8 mouse cellular contexts compared by ENCODE assay signal in genomic region chr14:17661100-17661521, GRCm38 (mm10). TPM values are rescaled to one million over a fixed set of nuclear protein-coding genes. Genes with fewer than 3 reads are reported as not detected.
DNase-seq lines count a peak whose midpoint lies in the region; ATAC-seq lines count a peak whose summit lies in the region.

No protein-coding gene starts in this region.

- no peak for DNase-seq in heart, postnatal 14 days
- peak; percentile 7 for DNase-seq in urinary bladder, postnatal 14 days (ENCODE audit: low spot score)
- no peak for DNase-seq in urinary bladder, adult 18-20 months (ENCODE audit: low spot score in 2 of 2)
- DNase-seq in hindbrain, embryonic 11.5 days (ENCODE audit: low spot score): peak; percentile 52
- DNase-seq in right cerebral cortex, postnatal 10 days (ENCODE audit: low spot score in 2 of 2): peak; percentile 66 to 73

- no peak overlapping the region for H3K27ac ChIP-seq in heart, embryonic 12.5 days (ENCODE audit: poor library complexity, severe bottlenecking)
- H3K27ac ChIP-seq in hindbrain, embryonic 11.5 days (ENCODE audit: low read depth, low read length): no peak overlapping the region
- no peak overlapping the region for H3K27ac ChIP-seq in liver, embryonic 12.5 days

- intact Hi-C loops in heart, postnatal 14 days (cut with DNase I): loop anchor here (5.0 to 10.0 kb wide), 2 partner anchors 81 to 504 kb away; no protein-coding TSS in a partner anchor

- peaks cover 13% of the 10 kb centered on the region for H3K27me3 ChIP-seq in heart, embryonic 12.5 days (replicated peaks)
- peaks cover 6% of the 10 kb centered on the region for H3K27me3 ChIP-seq in hindbrain, embryonic 11.5 days (ENCODE audit: control insufficient read depth, insufficient read depth, low read length)
- H3K27me3 ChIP-seq in liver, embryonic 12.5 days (replicated peaks): peaks cover 53% of the 10 kb centered on the region

- peak overlapping the region; percentile 71 for H3K4me3 ChIP-seq in heart, embryonic 12.5 days
- peak overlapping the region; percentile 70 for H3K4me3 ChIP-seq in hindbrain, embryonic 11.5 days (ENCODE audit: low read depth, low read length)
- peak overlapping the region; percentile 58 for H3K4me3 ChIP-seq in liver, embryonic 12.5 days

- no peaks in the 10 kb centered on the region for H3K36me3 ChIP-seq in heart, embryonic 12.5 days
- H3K36me3 ChIP-seq in hindbrain, embryonic 11.5 days (ENCODE audit: control insufficient read depth, insufficient read depth, low read length): no peaks in the 10 kb centered on the region
- H3K36me3 ChIP-seq in liver, embryonic 12.5 days: no peaks in the 10 kb centered on the region

- peak; percentile 15; the same call in 1 of the 2 replicates for ATAC-seq in heart, embryonic 12.5 days (ENCODE audit: insufficient number of reproducible peaks, low FRiP score)
- peak; percentile 24 for ATAC-seq in hindbrain, embryonic 11.5 days (ENCODE audit: low FRiP score)
- no peak; the same call in 1 of the 2 replicates for ATAC-seq in liver, embryonic 12.5 days
- ATAC-seq in erythroid progenitor cell, adult 5-6 weeks (replicated peaks; ENCODE audit: low FRiP score, poor library complexity, severe bottlenecking): no peak

- 0% methylated on average over 16 of the region's 16 CpGs for WGBS in heart, embryonic 12.5 days
- WGBS in hindbrain, embryonic 11.5 days: 0% methylated on average over 16 of the region's 16 CpGs
- 1% methylated on average over 16 of the region's 16 CpGs for WGBS in liver, embryonic 12.5 days (ENCODE audit: insufficient replicate concordance)

- peak overlapping the region; percentile 100 for H3K4me2 ChIP-seq in heart, embryonic 12.5 days
- peak overlapping the region; percentile 95 for H3K4me2 ChIP-seq in hindbrain, embryonic 11.5 days (replicated peaks; ENCODE audit: low read depth, low read length)
- peak overlapping the region; percentile 76 for H3K4me2 ChIP-seq in liver, embryonic 12.5 days

- H3K9ac ChIP-seq in heart, embryonic 12.5 days: peak overlapping the region; percentile 74
- peak overlapping the region; percentile 57 for H3K9ac ChIP-seq in hindbrain, embryonic 11.5 days (ENCODE audit: low read depth, low read length)
- H3K9ac ChIP-seq in liver, embryonic 12.5 days: peak overlapping the region; percentile 35; the same call in 1 of the 2 replicates

- 0 out of 2 replicates have a peak, but pooled peaks cover 4% of the 10 kb centered on the region for H3K4me1 ChIP-seq in heart, embryonic 12.5 days (replicated peaks)
- H3K4me1 ChIP-seq in hindbrain, embryonic 11.5 days (replicated peaks; ENCODE audit: control insufficient read depth, insufficient read depth, low read length): no peaks in the 10 kb centered on the region; the same call in 1 of the 2 replicates
- H3K4me1 ChIP-seq in liver, embryonic 12.5 days: no peaks in the 10 kb centered on the region

- no peaks in the 10 kb centered on the region for H3K9me3 ChIP-seq in heart, embryonic 12.5 days (replicated peaks)
- H3K9me3 ChIP-seq in hindbrain, embryonic 11.5 days (ENCODE audit: control insufficient read depth, low read length): no peaks in the 10 kb centered on the region
- no peaks in the 10 kb centered on the region for H3K9me3 ChIP-seq in liver, embryonic 12.5 days (replicated peaks)

RNA-seq across cellular contexts. Expression of gene Thrb, which starts 1.1 kb away (rescaled TPM):
- polyA plus RNA-seq in heart, embryonic 12.5 days (2016; fragmentation: Nextera tagmentation; extraction: Ambion mirVana): 0.64 and 0.96 TPM in 2 replicates
- total RNA-seq in heart, postnatal 14 days (2021): 10 to 100 TPM; 18.1 to 26.3 TPM
- polyA plus RNA-seq in hindbrain, embryonic 11.5 days (2014; fragmentation: Nextera tagmentation; extraction: Ambion mirVana): 0.52 and 0.99 TPM in 2 replicates
- 1.5 and 1.9 TPM in 2 replicates for polyA plus RNA-seq in liver, embryonic 12.5 days (2016; fragmentation: Nextera tagmentation; extraction: Ambion mirVana)
- total RNA-seq in erythroid progenitor cell, adult 5-6 weeks (2015; ENCODE audit: low replicate concordance): not detected in 2 replicates
- 0.64 and 0.91 TPM in 2 replicates for total RNA-seq in erythroid progenitor cell, adult 5-6 weeks (2017; ENCODE audit: low replicate concordance)

Comparison
In these comparisons a context has a peak if more than half of its experiments do, and no peak if none do; other contexts are left out.
1. DNase-seq: peak in urinary bladder, postnatal 14 days (single experiment), hindbrain, embryonic 11.5 days (single experiment) and right cerebral cortex, postnatal 10 days (2 of 2); none in heart, postnatal 14 days (0 of 2) and urinary bladder, adult 18-20 months (0 of 2).
2. ATAC-seq: peak in heart, embryonic 12.5 days (single experiment) and hindbrain, embryonic 11.5 days (single experiment); none in liver, embryonic 12.5 days (single experiment) and erythroid progenitor cell, adult 5-6 weeks (single experiment).
3. Peak in every context shown above with its lines, with median percentiles within 50 percentile points of each other: H3K4me2 ChIP-seq, H3K4me3 ChIP-seq and H3K9ac ChIP-seq.